Mouse (Mus musculus) ovary, postnatal 10 days (tissue): ENCODE data around the gene Gm13420.

Experiments
- DNase-seq: peaks from one replicate; pipeline ENCODE4 v3.0.0; 2022; ENCODE audit warnings: low spot score

Gene Gm13420

GRCm38 (mm10) chr2:29701393-29701792 is 50.1 kb downstream of the Gm13420 start:
- DNase-seq: no peak

GRCm38 (mm10) chr2:29700898-29701297 is 50.6 kb downstream of the Gm13420 start:
- no peak for DNase-seq

- DNase-seq: no peak
Observed at GRCm38 (mm10) chr2:29698421-29699290, 52.8 kb downstream of the Gm13420 start.

GRCm38 (mm10) chr2:29696207-29696800 is 55.2 kb downstream of the Gm13420 start:
- no peak for DNase-seq
